Mouse (Mus musculus): ENCODE measurements around the gene Mrps5. TPM values are rescaled to one million over a fixed set of nuclear protein-coding genes. Genes with fewer than 3 reads are reported as not detected.
A peak's percentile ranks its signal among the peaks of the same experiment; 100 is the strongest.

The Mrps5 gene
- polyA plus RNA-seq (2012; rRNA removed) = 23.3 and 34.5 TPM in 2 replicates

- H3K4me1 ChIP-seq (ENCODE audit: control insufficient read depth, insufficient read depth, insufficient read length) = peaks cover 3% of the 10 kb centered on the region; the same call in 1 of the 2 replicates
- TF ChIP-seq POLR2A (IDR thresholded peaks at IDR 0.05; ENCODE audit: low read depth, low read length) (peak; percentile 56), CTCF (IDR thresholded peaks at IDR 0.05; ENCODE audit: extremely low read depth, insufficient read depth, insufficient read length, insufficient replicate concordance) (no peak)
- no peaks in the 10 kb centered on the region for H3K27me3 ChIP-seq (ENCODE audit: control insufficient read depth, insufficient read depth, low read length)
- peak; percentile 69 to 74 for DNase-seq (ENCODE audit: low read depth in 1 of 2, low spot score in 2 of 2)
- H3K36me3 ChIP-seq (ENCODE audit: control insufficient read depth, insufficient read depth, low read length) = no peaks in the 10 kb centered on the region; the same call in 1 of the 2 replicates
- peak within 1 kb of the TSS; percentile 97 for H3K27ac ChIP-seq (ENCODE audit: insufficient read depth, low read length)
- H3K4me3 ChIP-seq (ENCODE audit: extremely low read depth, insufficient read depth, insufficient read length) = peak within 1 kb of the TSS; percentile 82
- WGBS = 5% methylated on average over 39 of the region's 39 CpGs
Measured at GRCm38 (mm10) chr2:127586694-127587513, at the start of gene Mrps5, which contains the start of gene Zfp661. Mrps5 (plus strand) TSS chr2:127587222. Zfp661 (minus strand) TSS chr2:127587094.

GRCm38 (mm10) chr2:127537548-127537947 lies 49.5 kb upstream of the Mrps5 start:
- no peak overlapping the region for H3K27ac ChIP-seq (ENCODE audit: insufficient read depth, low read length)
- H3K27me3 ChIP-seq (ENCODE audit: control insufficient read depth, insufficient read depth, low read length) = peaks cover 6% of the 10 kb centered on the region; the same call in 1 of the 2 replicates
- 73% methylated on average over 3 of the region's 3 CpGs for WGBS
- no peak for TF ChIP-seq CTCF (IDR thresholded peaks at IDR 0.05; ENCODE audit: extremely low read depth, insufficient read depth, insufficient read length, insufficient replicate concordance)
- TF ChIP-seq POLR2A (IDR thresholded peaks at IDR 0.05; ENCODE audit: low read depth, low read length) = no peak
- no peak for DNase-seq (ENCODE audit: low read depth in 1 of 2, low spot score in 2 of 2)
- no peak overlapping the region for H3K4me3 ChIP-seq (ENCODE audit: extremely low read depth, insufficient read depth, insufficient read length)
- H3K4me1 ChIP-seq (ENCODE audit: control insufficient read depth, insufficient read depth, insufficient read length) = no peaks in the 10 kb centered on the region; the same call in 1 of the 2 replicates
- no peaks in the 10 kb centered on the region for H3K36me3 ChIP-seq (ENCODE audit: control insufficient read depth, insufficient read depth, low read length)

GRCm38 (mm10) chr2:127539494-127539893 lies 47.5 kb upstream of the Mrps5 start:
- no peaks in the 10 kb centered on the region; the same call in 1 of the 2 replicates for H3K4me1 ChIP-seq (ENCODE audit: control insufficient read depth, insufficient read depth, insufficient read length)
- WGBS = 52% methylated on average over 4 of the region's 4 CpGs
- H3K36me3 ChIP-seq (ENCODE audit: control insufficient read depth, insufficient read depth, low read length) = no peaks in the 10 kb centered on the region
- peaks cover 6% of the 10 kb centered on the region; the same call in 1 of the 2 replicates for H3K27me3 ChIP-seq (ENCODE audit: control insufficient read depth, insufficient read depth, low read length)
- no peak for DNase-seq (ENCODE audit: low read depth in 1 of 2, low spot score in 2 of 2)
- no peak for TF ChIP-seq CTCF (IDR thresholded peaks at IDR 0.05; ENCODE audit: extremely low read depth, insufficient read depth, insufficient read length, insufficient replicate concordance)
- no peak for TF ChIP-seq POLR2A (IDR thresholded peaks at IDR 0.05; ENCODE audit: low read depth, low read length)
- no peak overlapping the region for H3K27ac ChIP-seq (ENCODE audit: insufficient read depth, low read length)
- H3K4me3 ChIP-seq (ENCODE audit: extremely low read depth, insufficient read depth, insufficient read length) = no peak overlapping the region

- H3K27me3 ChIP-seq (ENCODE audit: control insufficient read depth, insufficient read depth, low read length) = peaks cover 6% of the 10 kb centered on the region; the same call in 1 of the 2 replicates
- no peak for DNase-seq (ENCODE audit: low read depth in 1 of 2, low spot score in 2 of 2)
- no peak within 1 kb of the TSS for H3K27ac ChIP-seq (ENCODE audit: insufficient read depth, low read length)
- H3K4me1 ChIP-seq (ENCODE audit: control insufficient read depth, insufficient read depth, insufficient read length) = no peaks in the 10 kb centered on the region; the same call in 1 of the 2 replicates
- no peaks in the 10 kb centered on the region for H3K36me3 ChIP-seq (ENCODE audit: control insufficient read depth, insufficient read depth, low read length)
- no peak for TF ChIP-seq POLR2A (IDR thresholded peaks at IDR 0.05; ENCODE audit: low read depth, low read length)
- no peak for TF ChIP-seq CTCF (IDR thresholded peaks at IDR 0.05; ENCODE audit: extremely low read depth, insufficient read depth, insufficient read length, insufficient replicate concordance)
- H3K4me3 ChIP-seq (ENCODE audit: extremely low read depth, insufficient read depth, insufficient read length) = no peak within 1 kb of the TSS
- 25% methylated on average over 29 of the region's 29 CpGs for WGBS
Measured at GRCm38 (mm10) chr2:127541185-127541584, 45.8 kb upstream of the Mrps5 start, which contains the start of gene Prom2. Prom2 (minus strand) TSS chr2:127541467.

GRCm38 (mm10) chr2:127541697-127542096 lies 45.3 kb upstream of the Mrps5 start:
- Histone ChIP-seq H3K4me3 (ENCODE audit: extremely low read depth, insufficient read depth, insufficient read length) (no peak overlapping the region), H3K27ac (ENCODE audit: insufficient read depth, low read length) (no peak overlapping the region), H3K4me1 (ENCODE audit: control insufficient read depth, insufficient read depth, insufficient read length) (no peaks in the 10 kb centered on the region; the same call in 1 of the 2 replicates), H3K36me3 (ENCODE audit: control insufficient read depth, insufficient read depth, low read length) (no peaks in the 10 kb centered on the region), H3K27me3 (ENCODE audit: control insufficient read depth, insufficient read depth, low read length) (peaks cover 6% of the 10 kb centered on the region; the same call in 1 of the 2 replicates)
- no peak for DNase-seq (ENCODE audit: low read depth in 1 of 2, low spot score in 2 of 2)
- TF ChIP-seq POLR2A (IDR thresholded peaks at IDR 0.05; ENCODE audit: low read depth, low read length) (no peak), CTCF (IDR thresholded peaks at IDR 0.05; ENCODE audit: extremely low read depth, insufficient read depth, insufficient read length, insufficient replicate concordance) (no peak)
- WGBS = 91% methylated on average over 2 of the region's 2 CpGs

- Histone ChIP-seq H3K4me1 (ENCODE audit: control insufficient read depth, insufficient read depth, insufficient read length) (no peaks in the 10 kb centered on the region), H3K4me3 (ENCODE audit: extremely low read depth, insufficient read depth, insufficient read length) (no peak overlapping the region), H3K27me3 (ENCODE audit: control insufficient read depth, insufficient read depth, low read length) (no peaks in the 10 kb centered on the region), H3K27ac (ENCODE audit: insufficient read depth, low read length) (no peak overlapping the region), H3K36me3 (ENCODE audit: control insufficient read depth, insufficient read depth, low read length) (no peaks in the 10 kb centered on the region)
- 80% methylated on average over 5 of the region's 5 CpGs for WGBS
- no peak for TF ChIP-seq POLR2A (IDR thresholded peaks at IDR 0.05; ENCODE audit: low read depth, low read length)
- TF ChIP-seq CTCF (IDR thresholded peaks at IDR 0.05; ENCODE audit: extremely low read depth, insufficient read depth, insufficient read length, insufficient replicate concordance) = no peak
- no peak for DNase-seq (ENCODE audit: low read depth in 1 of 2, low spot score in 2 of 2)
Measured at GRCm38 (mm10) chr2:127548342-127549074, 38.5 kb upstream of the Mrps5 start.

All from spleen, adult 2 months (tissue).